Mouse (Mus musculus) embryonic facial prominence, embryonic 10.5 days (tissue): ENCODE data around the gene Gm11146. TPM values are rescaled to one million over a fixed set of nuclear protein-coding genes. Genes with fewer than 3 reads are reported as not detected.

Source experiments
- microRNA counts: library from miRNA; unstranded; fragments of <30 nt; microRNA quantifications from one replicate; lab custom pipeline; 2017
- microRNA-seq: library from miRNA; unstranded; fragments of <30 nt; microRNA quantifications from one replicate; pipeline ENCODE4, GENCODE M21; 2017
- polyA plus RNA-seq: library from polyadenylated mRNA; unstranded; fragments of >200 nt; fragmentation: Nextera tagmentation; extraction: Ambion mirVana; gene quantifications from 2 replicates; pipeline ENCODE4 v1.2.1, GENCODE M21; 2016

The Gm11146 gene
- polyA plus RNA-seq, 1 experiment from 2014 or later, result not detected

MicroRNAs within 50 kb of the gene (microRNA counts, 519-probe panel; counts per million panel counts)
- microRNA mmu-miR-125b-5p (lab: Ali Mortazavi, UCI) (8,123 counts per million, percentile 99 among the panel's probes with 10 or more counts), microRNA mmu-miR-99a (lab: Ali Mortazavi, UCI) (6,334 counts per million, percentile 96 among the panel's probes with 10 or more counts)

Small RNAs within 50 kb of the gene (microRNA-seq; reads per million reads assigned to microRNA genes)
- 456 reads per million, percentile 68 among the genes with 10 or more reads in this experiment for gene Mir125b-2
- gene Mir99a, result 41,443 reads per million, percentile 99 among the genes with 10 or more reads in this experiment
- 21.0 reads per million, percentile 30 among the genes with 10 or more reads in this experiment for gene Mirlet7c-1
